Mouse (Mus musculus) 3T3-L1 (cell line): ENCODE measurements at regions not wholly inside any gene's neighbourhood (a gene's known extent, or its start where the extent isn't known, plus 50 kb on each side); places are given as distances from the start of the nearest gene placed in this dataset.

Source experiments
- DNase-seq: peaks from one replicate; pipeline ENCODE4 v3.0.0-alpha.2; 2015; ENCODE audit warnings: low read depth, low spot score

GRCm38 (mm10) chr8:31314692-31315358 lies 2113.7 kb upstream of the 5930422O12Rik start:
- DNase-seq, result no peak

GRCm38 (mm10) chr8:31315359-31315705 lies 2113.2 kb upstream of the 5930422O12Rik start:
- no peak for DNase-seq

GRCm38 (mm10) chr8:31333545-31334297 lies 2094.8 kb upstream of the 5930422O12Rik start:
- no peak for DNase-seq

- no peak for DNase-seq
Measured at GRCm38 (mm10) chr8:31348504-31348903, 2080.0 kb upstream of the 5930422O12Rik start.

- DNase-seq, result no peak
Measured at GRCm38 (mm10) chr8:31369636-31370035, 2058.9 kb upstream of the 5930422O12Rik start.

GRCm38 (mm10) chr8:31370137-31371010 lies 2058.1 kb upstream of the 5930422O12Rik start:
- no peak for DNase-seq

GRCm38 (mm10) chr8:31371656-31372055 lies 2056.9 kb upstream of the 5930422O12Rik start:
- no peak for DNase-seq

- peak; percentile 78 for DNase-seq
Measured at GRCm38 (mm10) chr8:31372397-31372796, 2056.1 kb upstream of the 5930422O12Rik start.

- DNase-seq, result peak; percentile 100
Measured at GRCm38 (mm10) chr8:31373140-31373787, 2055.2 kb upstream of the 5930422O12Rik start.

GRCm38 (mm10) chr8:31377698-31378334 lies 2050.7 kb upstream of the 5930422O12Rik start:
- DNase-seq, result peak; percentile 46

GRCm38 (mm10) chr8:31404811-31405210 lies 2023.7 kb upstream of the 5930422O12Rik start:
- DNase-seq, result peak; percentile 76

GRCm38 (mm10) chr8:31422241-31422640 lies 2006.3 kb upstream of the 5930422O12Rik start:
- DNase-seq, result no peak

- DNase-seq, result no peak
Measured at GRCm38 (mm10) chr8:31427706-31428105, 2000.8 kb upstream of the 5930422O12Rik start.

- DNase-seq, result peak; percentile 85
Measured at GRCm38 (mm10) chr8:31436445-31437191, 1991.9 kb upstream of the 5930422O12Rik start.

- no peak for DNase-seq
Measured at GRCm38 (mm10) chr8:31444834-31445233, 1983.7 kb upstream of the 5930422O12Rik start.

- DNase-seq, result no peak
Measured at GRCm38 (mm10) chr8:31447984-31448383, 1980.5 kb upstream of the 5930422O12Rik start.

GRCm38 (mm10) chr8:31454736-31455391 lies 1973.6 kb upstream of the 5930422O12Rik start:
- no peak for DNase-seq

GRCm38 (mm10) chr8:31460349-31460748 lies 1968.2 kb upstream of the 5930422O12Rik start:
- peak; percentile 62 for DNase-seq
